Mouse (Mus musculus) stomach, embryonic 14.5 days (tissue): ENCODE results near the gene Ly75. TPM values are rescaled to one million over a fixed set of nuclear protein-coding genes. Genes with fewer than 3 reads are reported as not detected.

ENCODE experiments used
- ATAC-seq: fragments of 200-750 bp; cut with Nextera tagmentation; 2 replicates; pipeline ENCODE4 v1.8.0; 2017; ENCODE audit warnings: low read depth, moderate TSS enrichment; ENCODE audit not compliant: insufficient number of reproducible peaks, insufficient read depth, low FRiP score
- H3K27ac ChIP-seq: fragments of 300-500 bp; sonication (generic); 2 replicates; pipeline ENCODE4 v1.5.1; 2014; ENCODE audit warnings: mild to moderate bottlenecking, low read length, moderate library complexity, mixed read lengths
- H3K27me3 ChIP-seq: fragments of 300-500 bp; sonication (generic); 2 replicates; pipeline ENCODE4 v1.6.1; 2014; ENCODE audit warnings: low read length, control low read depth, mixed read lengths; ENCODE audit not compliant: control insufficient read depth, insufficient read depth
- H3K36me3 ChIP-seq: fragments of 300-500 bp; sonication (generic); 2 replicates; pipeline ENCODE4 v1.6.1; 2014; ENCODE audit warnings: mild to moderate bottlenecking, control low read depth, low read length, moderate library complexity, mixed read lengths; ENCODE audit not compliant: control insufficient read depth, insufficient read depth
- H3K4me1 ChIP-seq: fragments of 300-500 bp; sonication (generic); 2 replicates; pipeline ENCODE4 v1.6.1; 2014; ENCODE audit warnings: low read length, control low read depth, mixed read lengths; ENCODE audit not compliant: control insufficient read depth, insufficient read depth
- H3K4me2 ChIP-seq: fragments of 300-500 bp; sonication (generic); replicated peaks from 2 replicates; pipeline ENCODE4 v1.6.1; 2014; ENCODE audit warnings: low read depth, low read length, control low read depth
- H3K4me3 ChIP-seq: fragments of 300-500 bp; sonication (generic); 2 replicates; pipeline ENCODE4 v1.5.1; 2014; ENCODE audit warnings: low read depth, low read length, control low read depth
- H3K9ac ChIP-seq: fragments of 300-500 bp; sonication (generic); replicated peaks from 2 replicates; pipeline ENCODE4 v1.6.1; 2014; ENCODE audit warnings: low read depth, mild to moderate bottlenecking, control low read depth, low read length, moderate library complexity, mixed read lengths
- H3K9me3 ChIP-seq: fragments of 300-500 bp; sonication (generic); 2 replicates; pipeline ENCODE4 v1.6.1; 2016; ENCODE audit warnings: low read depth, low read length, control low read depth; ENCODE audit not compliant: control insufficient read depth
- WGBS: fragments of 180-500 bp; shearing (Covaris S2); extraction: QIAGEN DNeasy Blood & Tissue Kit; methylation state at CpG from one replicate; pipeline ENCODE4 v1.1.7; 2014; 5-methylcytosine and 5-hydroxymethylcytosine counted together
- polyA plus RNA-seq: library from polyadenylated mRNA; unstranded; fragments of >200 nt; fragmentation: Nextera tagmentation; extraction: Ambion mirVana; gene quantifications from 2 replicates; pipeline ENCODE4 v1.2.1, GENCODE M21; 2014

Ly75 gene
- polyA plus RNA-seq, 1 experiment from 2014 or later = 1.5 TPM

- 76% methylated on average over 5 of the region's 5 CpGs for WGBS
- no peaks in the 10 kb centered on the region for H3K4me1 ChIP-seq
- H3K9ac ChIP-seq = no peak overlapping the region
- H3K9me3 ChIP-seq = no peaks in the 10 kb centered on the region
- no peak overlapping the region for H3K4me3 ChIP-seq
- no peak overlapping the region for H3K4me2 ChIP-seq
- ATAC-seq = no peak
- no peaks in the 10 kb centered on the region for H3K27me3 ChIP-seq
- no peak overlapping the region for H3K27ac ChIP-seq
- no peaks in the 10 kb centered on the region for H3K36me3 ChIP-seq
Measured at GRCm38 (mm10) chr2:60365820-60366610, 17.1 kb downstream of the Ly75 start.

- Histone ChIP-seq H3K27me3 (no peaks in the 10 kb centered on the region), H3K4me1 (no peaks in the 10 kb centered on the region), H3K9ac (no peak overlapping the region), H3K4me3 (no peak overlapping the region), H3K9me3 (no peaks in the 10 kb centered on the region), H3K27ac (no peak overlapping the region), H3K4me2 (no peak overlapping the region), H3K36me3 (no peaks in the 10 kb centered on the region)
- ATAC-seq = no peak
- WGBS = 79% methylated on average over 7 of the region's 7 CpGs
Measured at GRCm38 (mm10) chr2:60365138-60365775, 17.8 kb downstream of the Ly75 start.

- H3K27me3 ChIP-seq = no peaks in the 10 kb centered on the region
- no peak overlapping the region for H3K9ac ChIP-seq
- no peak overlapping the region for H3K4me2 ChIP-seq
- H3K4me1 ChIP-seq = no peaks in the 10 kb centered on the region
- H3K9me3 ChIP-seq = no peaks in the 10 kb centered on the region
- no peak overlapping the region for H3K4me3 ChIP-seq
- H3K27ac ChIP-seq = no peak overlapping the region
- 90% methylated on average over 6 of the region's 6 CpGs for WGBS
- no peak for ATAC-seq
- no peaks in the 10 kb centered on the region for H3K36me3 ChIP-seq
Measured at GRCm38 (mm10) chr2:60362146-60362545, 21.0 kb downstream of the Ly75 start.

- Histone ChIP-seq H3K36me3 (no peaks in the 10 kb centered on the region), H3K27ac (no peak overlapping the region), H3K9ac (no peak overlapping the region), H3K4me1 (no peaks in the 10 kb centered on the region), H3K4me3 (no peak overlapping the region), H3K9me3 (no peaks in the 10 kb centered on the region), H3K27me3 (no peaks in the 10 kb centered on the region), H3K4me2 (no peak overlapping the region)
- WGBS = 87% methylated on average over 3 of the region's 3 CpGs
- ATAC-seq = no peak
Measured at GRCm38 (mm10) chr2:60359796-60360195, 23.3 kb downstream of the Ly75 start.

GRCm38 (mm10) chr2:60355388-60355683 lies 27.8 kb downstream of the Ly75 start:
- ATAC-seq = no peak
- Histone ChIP-seq H3K4me3 (no peak overlapping the region), H3K4me2 (0 out of 2 replicates have a peak overlapping the region, but pooled peaks have one; percentile 8), H3K27ac (no peak overlapping the region), H3K27me3 (no peaks in the 10 kb centered on the region), H3K9me3 (no peaks in the 10 kb centered on the region), H3K36me3 (no peaks in the 10 kb centered on the region), H3K9ac (no peak overlapping the region), H3K4me1 (no peaks in the 10 kb centered on the region)
- WGBS = 30% methylated on average over 3 of the region's 3 CpGs

- Histone ChIP-seq H3K9me3 (no peaks in the 10 kb centered on the region), H3K4me1 (no peaks in the 10 kb centered on the region), H3K27ac (no peak overlapping the region), H3K27me3 (no peaks in the 10 kb centered on the region), H3K9ac (no peak overlapping the region), H3K4me2 (0 out of 2 replicates have a peak overlapping the region, but pooled peaks have one; percentile 8), H3K36me3 (no peaks in the 10 kb centered on the region), H3K4me3 (no peak overlapping the region)
- ATAC-seq = 0 out of 2 replicates have a peak, but pooled peaks have one; percentile 42
- 58% methylated on average over 18 of the region's 18 CpGs for WGBS
Measured at GRCm38 (mm10) chr2:60354541-60355387, 28.3 kb downstream of the Ly75 start.

GRCm38 (mm10) chr2:60352296-60352695 lies 30.8 kb downstream of the Ly75 start:
- H3K4me2 ChIP-seq = no peak overlapping the region
- WGBS = 81% methylated on average over 5 of the region's 5 CpGs
- H3K4me1 ChIP-seq = no peaks in the 10 kb centered on the region
- no peaks in the 10 kb centered on the region for H3K9me3 ChIP-seq
- H3K27me3 ChIP-seq = no peaks in the 10 kb centered on the region
- H3K9ac ChIP-seq = no peak overlapping the region
- no peak for ATAC-seq
- H3K4me3 ChIP-seq = no peak overlapping the region
- no peaks in the 10 kb centered on the region for H3K36me3 ChIP-seq
- H3K27ac ChIP-seq = no peak overlapping the region

- H3K9me3 ChIP-seq = no peaks in the 10 kb centered on the region
- H3K4me1 ChIP-seq = no peaks in the 10 kb centered on the region
- H3K9ac ChIP-seq = no peak overlapping the region
- H3K27ac ChIP-seq = no peak overlapping the region
- 78% methylated on average over 8 of the region's 8 CpGs for WGBS
- H3K36me3 ChIP-seq = no peaks in the 10 kb centered on the region
- no peak overlapping the region for H3K4me3 ChIP-seq
- ATAC-seq = no peak
- H3K27me3 ChIP-seq = no peaks in the 10 kb centered on the region
- no peak overlapping the region for H3K4me2 ChIP-seq
Measured at GRCm38 (mm10) chr2:60351781-60352180, 31.3 kb downstream of the Ly75 start.
